Mouse (Mus musculus) G1E (cell line): ENCODE results near the gene Ndn.

Experiments used
- CTCF ChIP-seq: IDR thresholded peaks from 2 replicates; pipeline ENCODE4 v1.5.1; 2012; ENCODE audit warnings: low read depth, low read length, inconsistent platforms, mixed read lengths
- GATA1 ChIP-seq: IDR thresholded peaks from 2 replicates; pipeline ENCODE4 v1.6.1; 2012; ENCODE audit warnings: borderline replicate concordance, low read length, inconsistent platforms, mixed read lengths
- GATA2 ChIP-seq: IDR thresholded peaks from 2 replicates; pipeline ENCODE4 v1.6.1; 2012; ENCODE audit warnings: low read depth, low read length, inconsistent platforms, borderline replicate concordance
- POLR2AphosphoS5 ChIP-seq: IDR thresholded peaks from 2 replicates; pipeline ENCODE4 v1.6.1; 2012; ENCODE audit warnings: low read depth, low read length, inconsistent platforms; ENCODE audit not compliant: insufficient replicate concordance
- TAL1 ChIP-seq: conservative IDR thresholded peaks from 2 replicates; pipeline ENCODE4 v1.6.1; 2012; ENCODE audit warnings: low read depth, low read length, inconsistent platforms, mixed read lengths

- no peak for TF ChIP-seq CTCF
- no peak for TF ChIP-seq GATA1
- no peak for TF ChIP-seq TAL1
- TF ChIP-seq POLR2AphosphoS5: no peak
- TF ChIP-seq GATA2: no peak
Observed at GRCm38 (mm10) chr7:62306896-62307614, 39.3 kb upstream of the Ndn start.
